Mouse (Mus musculus) ovary, postnatal 14 days (tissue): ENCODE results near the gene Ibtk.

Experiments used
- DNase-seq: peaks from one replicate; pipeline ENCODE4 v3.0.0; 2022; ENCODE audit warnings: low spot score

The Ibtk gene

DNA sequence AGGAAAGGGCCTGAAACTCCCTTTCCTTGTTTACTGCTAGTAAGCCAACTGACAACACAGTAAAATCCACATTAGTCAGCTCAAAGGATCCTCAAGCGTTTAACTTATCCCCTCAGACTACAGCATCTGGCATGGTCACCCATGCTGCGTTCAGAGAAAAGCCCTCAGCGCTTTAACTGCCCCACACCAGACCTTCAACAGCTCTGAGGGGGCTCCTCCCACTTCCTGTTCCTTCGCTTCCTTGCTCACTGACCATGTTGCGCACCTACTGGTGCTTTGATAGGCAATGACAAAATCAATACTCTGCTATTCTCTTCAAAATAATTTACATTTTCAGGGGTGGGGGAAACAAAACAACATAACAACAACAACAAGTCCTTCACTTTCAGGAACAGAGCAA is 47.2 kb downstream of the Ibtk start:
- DNase-seq: no peak

DNA sequence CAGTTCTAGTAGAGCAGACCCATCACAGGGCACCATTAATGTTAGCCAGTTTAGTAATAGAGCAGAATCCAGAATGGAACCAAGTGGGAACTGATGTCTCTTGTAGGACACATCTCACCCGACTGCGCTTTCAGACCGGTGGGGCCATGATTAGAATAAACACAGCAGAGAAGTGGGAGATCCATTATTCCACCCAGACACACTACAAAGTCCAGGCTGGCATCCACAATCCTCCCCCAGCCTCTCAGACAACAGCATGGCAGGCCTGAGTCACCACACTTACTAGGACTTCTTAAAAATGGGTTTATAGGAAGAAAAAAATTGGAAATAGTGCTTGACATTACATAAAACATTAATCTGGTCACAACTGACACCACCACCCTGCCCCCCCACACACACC is 53.5 kb downstream of the Ibtk start:
- DNase-seq: no peak

DNA sequence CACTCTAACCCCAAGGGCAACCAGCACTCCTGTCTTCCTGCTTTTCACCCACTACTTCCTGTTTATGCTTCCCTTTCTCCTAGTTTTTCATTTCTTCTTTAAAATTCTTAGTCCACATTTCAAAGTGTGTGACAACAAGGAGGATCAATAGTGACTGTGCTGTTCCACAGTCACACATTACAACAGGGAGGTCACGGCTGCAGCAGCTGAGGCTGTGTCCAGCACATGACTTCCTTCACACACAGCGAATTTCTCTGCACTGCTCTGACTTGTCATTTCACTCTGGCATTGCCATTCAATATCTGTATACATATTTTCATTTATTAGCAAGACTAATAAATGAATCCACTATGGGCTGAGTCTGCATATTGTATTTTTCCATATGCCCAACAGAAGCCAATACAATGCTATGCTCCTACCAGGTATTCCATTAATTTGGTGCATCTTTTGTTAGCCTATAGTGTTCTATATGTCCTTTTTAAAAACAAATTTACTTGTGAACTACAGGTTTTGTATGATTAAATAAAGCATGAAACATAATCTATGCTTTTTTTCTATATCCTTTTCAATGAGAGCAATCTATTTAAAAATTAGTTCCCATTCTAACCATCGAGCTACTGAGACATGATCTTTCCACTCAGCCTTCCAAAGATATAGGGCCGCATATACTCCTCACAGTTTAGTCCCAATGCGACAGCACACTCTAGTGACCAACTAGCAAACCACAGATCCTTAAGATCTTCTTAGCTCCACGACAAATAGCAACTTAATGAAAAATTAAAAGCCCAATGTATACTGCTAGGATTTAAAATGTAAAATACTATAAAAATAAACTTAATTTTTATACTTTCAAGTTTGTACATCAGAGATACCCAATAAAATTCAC is 55.7 kb downstream of the Ibtk start:
- DNase-seq: no peak

DNA sequence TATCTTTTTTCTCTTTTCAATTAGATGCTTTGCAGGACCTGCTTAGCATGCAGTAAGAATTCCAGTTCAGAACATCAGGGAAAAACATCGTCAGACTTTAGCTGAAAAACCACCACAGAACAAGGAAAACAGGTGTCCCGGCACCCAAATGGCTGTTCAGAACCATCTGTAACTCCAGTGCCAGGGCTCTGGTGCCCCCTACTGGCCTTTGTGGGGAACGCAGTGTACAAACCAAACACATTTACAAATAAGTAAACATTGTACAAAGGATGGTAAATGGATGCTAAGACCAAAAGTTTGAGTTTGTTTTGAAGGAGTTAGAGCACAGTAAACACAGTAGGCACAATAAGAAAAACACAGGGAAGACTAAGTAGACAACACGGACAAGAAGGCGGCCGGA is 64.1 kb downstream of the Ibtk start:
- DNase-seq: no peak

DNA sequence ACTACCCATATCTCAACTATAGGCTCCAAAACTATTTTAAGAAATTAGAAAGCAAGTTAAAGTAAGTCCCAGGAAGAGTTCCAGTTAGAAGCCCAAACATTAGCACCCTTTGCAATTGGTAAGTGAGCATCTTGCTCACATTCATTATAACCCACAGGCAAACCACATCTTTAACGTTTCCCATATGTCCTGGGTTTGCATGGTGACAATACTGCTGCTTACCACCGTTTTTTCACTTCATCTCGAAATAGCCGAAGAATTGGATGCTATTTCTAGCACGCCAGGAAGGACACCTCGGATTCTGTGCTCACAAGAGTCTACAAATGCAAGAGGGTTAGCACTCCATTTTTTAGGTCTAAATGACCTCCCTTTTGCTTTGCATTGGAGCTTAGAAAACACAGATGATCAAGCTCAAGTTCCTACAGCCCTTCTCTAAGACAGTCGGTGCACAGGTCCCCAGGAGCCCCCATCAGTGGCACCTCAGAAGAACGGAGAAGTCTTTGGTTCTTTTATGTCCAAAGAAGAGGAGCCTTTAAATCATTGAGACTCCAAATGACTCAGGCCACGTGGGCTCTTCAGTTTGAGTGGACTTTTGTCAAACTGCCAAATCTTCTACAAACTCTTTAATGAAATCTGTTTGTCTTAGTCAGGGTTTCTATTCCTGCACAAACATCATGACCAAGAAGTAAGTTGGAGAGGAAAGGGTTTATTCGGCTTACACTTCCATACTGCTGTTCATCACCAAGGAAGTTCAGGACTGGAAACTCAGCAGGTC is 73.8 kb downstream of the Ibtk start:
- no peak for DNase-seq

DNA sequence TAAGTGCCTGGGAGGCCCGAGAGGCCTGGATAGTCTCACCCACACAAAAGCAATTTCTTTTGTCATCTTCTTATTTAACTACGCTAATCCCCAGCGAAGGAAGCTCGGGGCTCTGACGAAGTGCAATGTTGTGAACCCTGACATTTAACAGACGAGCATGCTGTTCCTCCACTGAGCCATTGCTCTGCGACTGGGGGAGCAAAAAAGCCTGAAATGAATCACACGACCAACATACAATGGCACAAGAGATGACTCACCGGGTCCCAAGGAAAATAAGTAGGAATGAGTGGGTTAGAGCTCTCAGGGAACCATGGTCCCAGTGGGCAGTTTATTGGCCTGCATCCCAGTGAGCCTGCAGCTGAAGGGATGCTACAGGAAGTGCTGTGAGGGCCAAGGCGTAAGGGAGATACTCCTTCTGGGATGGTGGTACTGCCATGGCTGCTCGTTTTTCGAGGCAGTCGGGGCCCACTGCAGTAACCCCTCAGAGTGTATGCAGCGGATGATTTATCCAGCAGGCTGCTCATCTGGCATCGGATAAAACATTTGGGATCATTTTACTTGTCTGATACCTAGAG is 75.1 kb downstream of the Ibtk start:
- DNase-seq: no peak

DNA sequence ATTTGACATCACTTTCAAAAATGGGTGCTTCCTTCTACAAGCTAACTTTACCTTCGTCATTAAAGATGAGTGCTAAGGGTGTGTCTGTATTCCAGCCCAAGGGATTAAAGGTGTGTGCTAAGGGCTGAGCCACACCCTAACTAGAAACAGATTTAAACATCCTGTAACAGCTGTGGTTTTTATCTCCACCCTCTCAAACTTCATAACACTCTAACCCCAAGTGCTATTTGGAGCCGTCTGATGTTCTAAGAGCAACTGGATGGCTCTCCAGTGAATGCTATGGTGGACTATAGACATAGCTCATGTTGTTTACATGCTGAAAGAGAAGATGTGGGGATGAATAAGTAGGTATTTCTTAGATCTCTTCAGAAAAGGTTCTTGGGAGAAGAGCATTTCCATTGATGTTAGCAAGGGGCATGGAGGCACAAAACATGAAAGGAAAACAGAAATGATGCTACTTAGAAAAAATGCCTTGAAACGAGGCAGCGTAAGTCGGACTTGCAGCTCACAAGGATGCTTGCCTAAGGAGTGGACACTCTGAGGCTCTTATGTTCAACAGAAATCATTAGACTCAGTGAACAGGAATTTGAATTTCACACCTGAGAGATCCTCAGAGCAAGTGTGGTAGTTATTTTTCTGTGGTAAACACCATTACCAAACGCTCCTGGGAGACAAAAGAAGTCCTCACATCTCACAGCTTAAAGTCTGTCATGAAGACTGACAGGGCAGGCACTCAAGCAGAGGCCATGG is 77.4 kb downstream of the Ibtk start:
- no peak for DNase-seq

DNA sequence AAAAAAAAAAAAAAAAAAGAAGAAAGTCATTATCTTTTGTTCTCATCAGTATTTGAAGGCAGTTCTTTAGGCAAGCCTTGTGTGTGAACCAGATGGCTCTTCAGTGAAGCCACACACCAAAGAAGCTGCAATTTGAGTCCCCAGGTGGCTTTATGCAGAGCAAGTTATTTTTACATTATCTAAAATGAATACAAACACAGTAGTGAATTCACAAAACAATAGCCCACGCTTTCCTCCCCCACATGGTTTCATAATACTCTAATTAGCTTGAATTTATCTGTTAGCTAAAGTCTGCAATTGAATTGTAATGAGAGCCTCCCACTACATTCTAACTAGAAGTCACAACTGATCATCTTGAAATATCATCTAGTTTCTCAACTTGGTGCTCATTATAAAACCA is 84.8 kb downstream of the Ibtk start:
- no peak for DNase-seq

DNA sequence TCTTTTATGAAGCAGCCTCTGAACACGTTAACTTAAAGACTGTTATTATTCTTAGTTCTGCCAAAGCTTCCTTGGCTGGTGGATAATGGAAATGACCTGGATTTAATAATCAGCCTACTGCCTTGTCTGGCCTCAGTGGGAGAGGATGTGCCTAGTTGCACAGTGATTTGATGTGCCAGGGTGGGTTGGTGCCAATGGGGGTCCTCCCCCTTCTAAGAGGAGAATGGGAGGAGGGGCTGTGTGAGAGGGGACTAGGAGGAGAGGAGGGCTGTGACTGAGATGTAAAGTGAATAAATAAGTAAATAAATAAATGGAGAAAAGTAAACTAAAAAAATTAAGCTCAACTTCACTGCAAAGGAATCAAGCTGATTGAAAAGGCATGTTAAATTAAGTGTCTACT is 85.3 kb downstream of the Ibtk start:
- DNase-seq: no peak

DNA sequence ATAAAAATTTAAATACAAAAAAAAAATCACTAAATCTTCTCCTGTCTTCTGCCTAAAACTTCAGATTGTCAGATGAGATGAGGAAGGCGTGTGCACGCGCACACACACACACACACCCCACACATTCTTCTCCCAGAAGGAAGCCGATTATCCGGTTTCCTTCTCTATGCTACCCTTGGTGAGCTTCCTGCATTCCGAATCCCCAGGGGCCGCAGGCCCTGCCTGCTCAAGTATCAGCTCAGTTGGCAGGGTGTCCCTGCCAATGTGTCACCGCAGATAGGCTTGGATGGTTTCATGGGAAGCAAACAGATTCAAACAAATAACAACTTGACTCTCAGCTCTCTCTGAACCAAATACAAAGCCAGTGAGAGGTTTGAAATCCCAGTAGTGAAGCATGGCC is 86.0 kb downstream of the Ibtk start:
- DNase-seq: no peak

DNA sequence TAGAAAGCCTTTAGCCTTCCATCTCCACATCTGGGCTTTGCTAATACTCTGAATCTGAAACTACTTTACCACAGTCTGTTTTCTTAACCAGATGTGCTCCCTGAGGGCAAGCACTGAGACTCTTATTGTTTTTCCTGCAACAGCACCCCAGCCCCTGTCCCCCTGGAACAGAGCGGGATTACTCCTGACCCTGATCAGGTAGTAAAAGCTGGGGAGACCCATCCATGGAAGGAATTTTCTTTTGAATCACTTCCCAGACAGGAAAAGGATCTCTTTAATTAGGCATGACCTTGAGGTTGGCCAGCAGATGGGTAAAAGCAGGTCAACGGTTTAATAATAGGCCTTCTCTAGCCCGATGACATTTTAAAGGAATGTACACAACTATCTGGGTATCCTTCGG is 95.7 kb downstream of the Ibtk start:
- DNase-seq: no peak

DNA sequence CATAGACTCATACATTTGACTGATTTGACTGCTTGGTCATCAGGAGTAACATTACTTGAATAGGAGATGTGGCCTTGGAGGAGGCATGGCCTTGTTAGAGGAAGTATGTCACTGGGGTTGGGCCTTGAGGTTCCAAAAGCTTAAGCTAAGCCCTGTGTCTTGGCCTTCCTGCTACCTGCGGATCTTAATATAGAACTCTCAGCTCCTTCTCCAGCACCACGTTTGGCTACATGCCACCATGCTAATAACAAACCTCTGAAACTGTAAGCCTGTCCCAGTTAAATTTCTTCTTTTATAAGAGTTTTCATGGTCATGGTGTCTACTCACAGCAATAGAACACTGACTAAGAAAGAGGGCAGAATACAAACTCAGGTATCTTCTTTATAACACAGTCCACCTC is 110.9 kb downstream of the Ibtk start:
- no peak for DNase-seq
